Mouse (Mus musculus) forebrain, embryonic 10.5 days (tissue): ENCODE results near the gene Wdr47. TPM values are rescaled to one million over a fixed set of nuclear protein-coding genes. Genes with fewer than 3 reads are reported as not detected.
A peak's percentile ranks its signal among the peaks of the same experiment; 100 is the strongest.
"Not testable (repeated sequence)": the region's sequence is repeated elsewhere in the genome, so short reads cannot be mapped to it uniquely, and the experiment has no call there.

Source experiments
- DNase-seq: peaks from one replicate; pipeline ENCODE4 v3.0.0-alpha.2; 2017; ENCODE audit warnings: low spot score; ENCODE audit errors: extremely low spot score
- H3K27ac ChIP-seq: fragments of 300-500 bp; sonication (generic); 2 replicates; pipeline ENCODE4 v1.5.1; 2016; ENCODE audit warnings: mild to moderate bottlenecking
- H3K27me3 ChIP-seq: fragments of 300-500 bp; sonication (generic); 2 replicates; pipeline ENCODE4 v1.6.1; 2016; ENCODE audit warnings: mild to moderate bottlenecking; ENCODE audit not compliant: poor library complexity, severe bottlenecking
- H3K36me3 ChIP-seq: fragments of 300-500 bp; sonication (generic); replicated peaks from 2 replicates; pipeline ENCODE4 v1.6.1; 2016; ENCODE audit warnings: mild to moderate bottlenecking, moderate library complexity
- H3K4me1 ChIP-seq: fragments of 300-500 bp; sonication (generic); 2 replicates; pipeline ENCODE4 v1.6.1; 2016
- H3K4me3 ChIP-seq: fragments of 300-500 bp; sonication (generic); 2 replicates; pipeline ENCODE4 v1.5.1; 2016; ENCODE audit warnings: mild to moderate bottlenecking, moderate library complexity
- H3K9me3 ChIP-seq: fragments of 300-500 bp; sonication (generic); 2 replicates; pipeline ENCODE4 v1.6.1; 2016; ENCODE audit warnings: mild to moderate bottlenecking, moderate library complexity
- WGBS: fragments of 180-500 bp; shearing (Covaris S2); methylation state at CpG from one replicate; pipeline ENCODE4 v1.1.7; 2016; 5-methylcytosine and 5-hydroxymethylcytosine counted together
- polyA plus RNA-seq: library from polyadenylated mRNA; unstranded; fragments of >200 nt; fragmentation: Nextera tagmentation; extraction: Ambion mirVana; gene quantifications from 2 replicates; pipeline ENCODE4 v1.2.1, GENCODE M21; 2016

The Wdr47 gene
- polyA plus RNA-seq, 1 experiment from 2014 or later: 14.9 TPM

DNA sequence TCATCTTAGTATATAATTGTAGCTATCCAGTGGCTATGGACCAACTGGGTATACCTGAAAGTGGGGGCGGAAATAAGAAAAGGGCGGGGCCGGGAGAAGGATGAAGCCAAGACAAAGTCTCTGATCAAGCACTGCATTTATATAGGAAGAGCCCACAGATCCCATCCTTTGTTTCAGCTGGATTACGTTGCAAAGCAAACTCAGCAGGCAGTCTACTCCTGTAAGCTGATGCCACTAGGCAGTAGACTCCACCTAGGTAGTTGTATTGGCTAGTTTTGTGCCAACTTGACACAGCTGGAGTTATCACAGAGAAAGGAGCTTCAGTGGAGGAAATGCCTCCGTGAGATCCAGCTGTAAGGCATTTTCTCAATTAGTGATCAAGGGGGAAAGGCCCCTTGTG lies 56.6 kb downstream of the Wdr47 start:
- Histone ChIP-seq H3K4me1 (peaks cover 14% of the 10 kb centered on the region), H3K36me3 (peaks cover 23% of the 10 kb centered on the region)
- 31% methylated on average over 5 of the region's 5 CpGs for WGBS
- not testable (repeated sequence) for H3K9me3 ChIP-seq, DNase-seq, H3K27me3 ChIP-seq, H3K4me3 ChIP-seq, H3K27ac ChIP-seq

DNA sequence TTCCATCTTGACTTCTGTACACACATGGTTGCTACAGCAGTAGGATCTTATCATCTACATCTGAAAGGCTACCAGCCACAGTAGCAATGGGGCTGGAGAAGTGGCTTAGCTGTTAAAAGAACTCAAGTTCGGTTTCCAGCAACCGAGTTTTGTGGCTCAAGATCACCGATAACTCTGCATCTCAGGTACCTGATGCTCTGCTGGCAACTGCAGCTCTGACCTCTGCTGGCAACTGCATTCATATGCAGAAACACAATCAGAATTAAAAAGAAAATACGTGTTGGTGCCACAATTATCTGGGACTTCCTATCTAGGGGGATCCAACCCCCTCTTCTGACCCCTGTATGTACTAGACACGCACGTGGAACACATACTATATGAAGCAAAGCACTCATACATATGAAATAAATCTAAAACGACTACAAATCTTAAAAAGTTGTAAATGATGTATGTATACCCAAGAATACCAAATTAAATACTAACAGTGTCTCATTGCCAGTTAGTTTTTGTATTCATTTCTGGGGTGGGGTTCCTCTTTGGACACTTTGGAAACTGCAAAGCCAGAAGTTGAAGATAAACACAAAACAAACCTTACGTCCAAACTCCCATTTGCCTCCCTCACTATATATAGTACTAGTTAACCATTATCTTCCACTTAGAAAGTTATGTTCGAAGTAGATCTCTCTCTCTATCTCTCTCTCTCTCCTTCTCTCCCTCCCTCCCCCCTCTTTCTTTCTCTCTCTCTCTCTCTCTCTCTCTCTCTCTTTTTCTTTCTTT lies 62.0 kb downstream of the Wdr47 start:
- Histone ChIP-seq H3K4me3 (peak overlapping the region; percentile 92), H3K36me3 (peaks cover 5% of the 10 kb centered on the region), H3K9me3 (no peaks in the 10 kb centered on the region), H3K27me3 (no peaks in the 10 kb centered on the region), H3K4me1 (peaks cover 20% of the 10 kb centered on the region), H3K27ac (peak overlapping the region; percentile 96)
- DNase-seq: no peak
- WGBS: 32% methylated on average over 9 of the region's 9 CpGs

DNA sequence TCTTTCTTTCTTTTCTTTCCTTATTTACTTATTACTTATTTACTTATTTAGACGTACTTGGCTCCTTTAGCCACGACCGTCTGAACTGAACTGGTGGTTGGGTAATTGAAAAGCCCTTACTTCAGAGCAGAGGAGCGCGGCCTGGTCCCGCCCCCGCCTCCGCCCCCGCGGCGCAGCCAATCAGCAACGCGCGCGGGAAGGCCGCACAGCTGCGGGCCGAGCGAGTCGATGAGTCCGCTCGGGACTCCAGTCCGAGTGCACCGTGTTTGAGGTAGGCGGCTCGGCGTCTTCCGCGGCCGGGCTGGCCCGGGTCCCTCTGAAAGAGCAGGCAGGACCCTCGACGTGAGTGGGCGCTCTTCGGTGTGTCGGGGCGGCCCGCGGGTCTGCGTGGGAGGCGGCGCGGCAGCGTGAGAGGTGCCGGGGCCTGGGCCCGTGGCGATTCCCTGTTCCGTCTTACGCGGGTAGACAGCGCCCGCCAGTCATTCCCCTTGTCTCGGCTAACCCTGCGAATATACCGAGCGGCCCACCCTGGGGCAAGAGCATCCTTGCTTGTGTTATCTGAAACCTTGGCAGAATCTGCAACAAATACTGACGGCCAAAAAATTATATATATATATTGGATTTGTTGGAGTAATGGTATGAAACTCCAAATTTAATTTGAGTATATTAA lies 62.8 kb downstream of the Wdr47 start, which contains the start of gene Clcc1:
Gene Clcc1 (plus strand): TSS at position 204 of the 670 bp plus-strand sequence.
- under 1% methylated on average over 57 of the region's 57 CpGs for WGBS
- peak; percentile 94 for DNase-seq
- H3K27ac ChIP-seq: peak within 1 kb of the TSS; percentile 96

DNA sequence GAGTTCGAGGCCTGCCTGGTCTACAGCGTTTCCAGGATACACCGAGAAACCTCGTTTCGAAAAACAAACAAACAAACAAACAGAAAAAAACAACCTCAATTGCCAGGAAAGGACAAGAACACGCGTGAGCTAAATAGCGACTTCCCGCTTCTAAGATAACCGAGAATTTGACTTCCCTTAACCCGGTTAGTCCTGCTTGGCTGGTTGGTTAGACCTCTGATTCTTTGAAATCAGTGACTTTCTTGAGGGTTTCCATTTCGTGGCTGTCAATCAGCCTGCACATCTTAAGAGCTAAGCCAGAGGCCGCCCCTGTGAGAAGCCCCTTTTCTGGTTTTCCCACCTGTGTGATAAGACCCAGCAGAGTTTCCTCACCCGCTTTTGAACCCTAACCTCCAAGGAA lies 63.5 kb downstream of the Wdr47 start:
- Histone ChIP-seq H3K9me3 (no peaks in the 10 kb centered on the region), H3K4me3 (peak overlapping the region; percentile 92), H3K4me1 (peaks cover 20% of the 10 kb centered on the region), H3K27me3 (no peaks in the 10 kb centered on the region), H3K36me3 (peaks cover 19% of the 10 kb centered on the region), H3K27ac (peak overlapping the region; percentile 96)
- DNase-seq: peak; percentile 17
- WGBS: 29% methylated on average over 14 of the region's 14 CpGs

More for the DNA sequence above, 62.8 kb downstream of the Wdr47 start, which contains the start of gene Clcc1:
- Histone ChIP-seq H3K4me3 (peak within 1 kb of the TSS; percentile 92), H3K27me3 (no peaks in the 10 kb centered on the region), H3K36me3 (peaks cover 13% of the 10 kb centered on the region), H3K9me3 (no peaks in the 10 kb centered on the region), H3K4me1 (peaks cover 20% of the 10 kb centered on the region)

DNA sequence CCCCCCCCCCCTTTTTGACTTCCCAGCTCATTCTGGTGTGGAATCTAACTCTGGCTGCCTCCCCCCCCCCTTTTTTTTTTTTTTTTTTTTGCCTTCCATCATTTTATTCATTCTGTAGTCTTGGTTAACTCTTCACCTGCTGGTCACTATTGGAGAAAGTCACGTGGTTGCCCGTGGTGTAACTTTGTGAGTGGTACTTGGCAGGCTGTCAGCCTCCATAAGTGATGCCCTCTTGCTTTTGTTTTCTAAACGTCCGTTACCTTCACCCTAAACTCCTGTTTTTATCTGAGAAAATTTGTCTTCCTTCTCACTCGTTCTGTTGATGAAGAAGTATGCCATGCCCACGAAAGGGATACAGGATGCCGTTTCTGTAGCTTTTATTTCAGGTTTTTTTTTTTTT lies 64.4 kb downstream of the Wdr47 start:
- DNase-seq: no peak
- no peaks in the 10 kb centered on the region for H3K9me3 ChIP-seq
- peak overlapping the region; percentile 92; the same call in 1 of the 2 replicates for H3K4me3 ChIP-seq
- peaks cover 26% of the 10 kb centered on the region for H3K36me3 ChIP-seq
- no peak overlapping the region for H3K27ac ChIP-seq
- peaks cover 20% of the 10 kb centered on the region for H3K4me1 ChIP-seq
- 88% methylated on average over 7 of the region's 7 CpGs for WGBS
- H3K27me3 ChIP-seq: no peaks in the 10 kb centered on the region

DNA sequence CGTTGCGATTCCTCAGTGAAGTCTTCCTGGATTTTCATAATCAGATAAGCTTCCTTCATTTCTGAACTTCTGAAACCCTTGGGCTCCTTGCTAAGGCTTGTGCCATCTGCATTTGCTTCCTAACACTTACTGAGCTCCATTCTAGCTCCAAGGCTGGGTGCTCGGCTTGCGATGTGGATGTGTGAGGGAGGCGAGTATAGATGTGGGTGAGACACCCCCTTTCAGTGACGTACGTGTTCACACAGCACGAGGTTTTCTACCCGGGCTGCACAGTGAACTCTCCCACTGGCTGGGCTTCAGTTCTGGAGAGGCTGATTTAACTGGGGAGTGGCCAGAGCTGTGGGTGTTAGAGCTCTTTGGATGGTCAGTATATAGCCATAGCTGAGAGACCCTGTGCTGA lies 67.5 kb downstream of the Wdr47 start:
- H3K9me3 ChIP-seq: no peaks in the 10 kb centered on the region
- 96% methylated on average over 9 of the region's 9 CpGs for WGBS
- H3K36me3 ChIP-seq: peaks cover 57% of the 10 kb centered on the region
- no peaks in the 10 kb centered on the region for H3K27me3 ChIP-seq
- no peak overlapping the region for H3K4me3 ChIP-seq
- DNase-seq: no peak
- H3K27ac ChIP-seq: no peak overlapping the region
- H3K4me1 ChIP-seq: peaks cover 11% of the 10 kb centered on the region

DNA sequence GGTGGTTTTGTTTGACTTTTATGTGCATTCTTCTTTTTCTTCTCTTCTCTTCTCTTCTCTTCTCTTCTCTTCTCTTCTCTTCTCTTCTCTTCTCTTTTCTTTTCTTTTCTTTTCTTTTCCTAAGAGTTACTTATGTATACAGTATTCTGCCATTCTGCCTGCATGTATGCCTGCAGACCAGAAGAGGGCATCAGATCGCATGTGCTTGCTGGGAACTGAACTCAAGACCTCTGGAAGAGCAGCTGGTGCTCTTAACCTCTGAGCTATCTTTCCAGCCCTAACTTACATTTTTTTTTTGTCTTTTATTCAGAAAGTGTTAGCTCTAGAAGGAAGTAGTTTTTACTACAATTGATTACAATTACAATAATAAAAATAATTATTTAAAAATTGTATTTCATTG lies 69.9 kb downstream of the Wdr47 start:
- no peaks in the 10 kb centered on the region for H3K9me3 ChIP-seq
- no peak overlapping the region for H3K4me3 ChIP-seq
- no peak overlapping the region for H3K27ac ChIP-seq
- peaks cover 80% of the 10 kb centered on the region for H3K36me3 ChIP-seq
- H3K27me3 ChIP-seq: no peaks in the 10 kb centered on the region
- no peak for DNase-seq
- H3K4me1 ChIP-seq: no peaks in the 10 kb centered on the region
- 76% methylated on average over 1 of the region's 1 CpGs for WGBS

DNA sequence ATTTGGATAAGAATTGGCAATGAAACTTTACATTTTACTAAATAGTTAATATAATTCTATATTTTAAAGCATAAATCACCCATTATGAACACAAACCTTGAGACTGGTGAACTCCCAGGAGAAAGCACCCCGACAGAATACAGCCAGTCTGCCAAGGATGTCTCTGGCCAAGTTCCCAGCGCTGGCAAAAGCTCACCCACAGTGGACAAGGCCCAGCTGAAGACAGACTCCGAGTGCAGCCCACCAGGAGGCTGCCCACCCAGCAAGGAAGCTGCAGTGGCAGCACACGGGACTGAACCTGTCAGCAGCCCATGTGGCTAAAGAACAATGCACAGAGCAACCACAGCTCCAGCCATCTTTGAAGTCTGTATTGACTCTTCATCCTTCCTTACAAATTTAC lies 85.5 kb downstream of the Wdr47 start:
- no peaks in the 10 kb centered on the region for H3K27me3 ChIP-seq
- 83% methylated on average over 4 of the region's 4 CpGs for WGBS
- H3K36me3 ChIP-seq: peaks cover 99% of the 10 kb centered on the region
- DNase-seq: no peak
- H3K4me3 ChIP-seq: no peak overlapping the region
- H3K27ac ChIP-seq: no peak overlapping the region
- H3K4me1 ChIP-seq: no peaks in the 10 kb centered on the region
- no peaks in the 10 kb centered on the region for H3K9me3 ChIP-seq

DNA sequence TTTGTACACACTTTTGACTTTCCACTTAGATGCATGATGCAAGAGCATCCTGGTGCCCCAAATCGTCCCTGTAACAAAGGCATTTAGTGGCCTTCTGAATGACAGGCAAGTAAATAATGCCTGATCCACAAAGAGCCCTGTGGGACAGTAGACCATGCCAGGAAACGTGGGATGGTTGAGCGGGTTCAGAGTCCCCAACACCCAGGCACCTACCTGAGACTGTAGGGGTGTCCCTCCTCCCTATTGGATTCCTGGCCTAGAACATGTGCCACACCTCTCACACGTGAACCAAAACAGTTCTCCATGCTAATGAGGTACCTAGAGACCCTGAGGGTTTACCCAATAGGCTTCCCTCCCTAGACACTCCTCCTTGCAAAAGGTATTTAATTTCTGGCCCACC lies 89.9 kb downstream of the Wdr47 start:
- H3K27ac ChIP-seq: no peak overlapping the region
- no peak for DNase-seq
- H3K9me3 ChIP-seq: no peaks in the 10 kb centered on the region
- WGBS: 90% methylated on average over 4 of the region's 4 CpGs
- no peak overlapping the region for H3K4me3 ChIP-seq
- no peaks in the 10 kb centered on the region for H3K4me1 ChIP-seq
- no peaks in the 10 kb centered on the region for H3K27me3 ChIP-seq
- peaks cover 99% of the 10 kb centered on the region for H3K36me3 ChIP-seq

DNA sequence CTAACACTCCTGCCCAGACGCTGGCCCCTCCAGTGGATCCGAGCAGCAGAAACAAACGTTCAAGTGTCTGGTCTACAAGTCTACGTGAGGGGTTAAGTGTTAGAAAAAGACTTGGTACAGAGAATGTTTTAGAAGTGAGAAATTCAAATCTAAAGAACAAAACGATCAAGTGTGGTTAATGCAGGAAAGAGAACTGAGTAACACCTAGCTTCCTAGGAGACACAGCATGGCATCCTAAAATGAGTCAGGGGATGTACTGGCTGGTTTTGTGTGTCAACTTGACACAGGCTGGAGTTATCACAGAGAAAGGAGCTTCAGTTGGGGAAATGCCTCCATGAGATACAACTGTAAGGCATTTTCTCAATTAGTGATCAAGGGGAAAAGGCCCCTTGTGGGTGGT lies 92.5 kb downstream of the Wdr47 start:
- H3K4me1 ChIP-seq, H3K4me3 ChIP-seq, H3K9me3 ChIP-seq, H3K27me3 ChIP-seq, H3K27ac ChIP-seq, DNase-seq: not testable (repeated sequence)
- peaks cover 99% of the 10 kb centered on the region for H3K36me3 ChIP-seq
- 91% methylated on average over 5 of the region's 5 CpGs for WGBS

DNA sequence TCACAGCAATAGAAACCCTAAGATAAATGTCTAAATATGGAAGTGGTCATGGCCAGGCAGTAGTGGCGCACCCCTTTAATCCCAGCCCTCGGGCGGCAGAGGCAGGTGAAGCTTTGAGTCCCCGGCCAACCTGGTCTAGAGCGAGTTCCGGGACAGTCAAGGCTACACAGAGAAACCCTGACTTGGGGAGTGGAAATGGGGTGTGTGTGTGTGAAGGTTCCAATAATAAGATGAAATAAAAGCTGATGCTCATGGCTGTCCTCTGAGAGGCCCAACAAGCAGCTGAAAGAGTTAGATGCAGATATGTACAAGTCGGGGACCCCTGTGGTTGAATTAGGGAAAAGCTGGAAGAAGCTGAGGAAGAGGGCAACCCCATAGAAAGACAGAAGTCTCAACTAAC lies 94.6 kb downstream of the Wdr47 start:
- peaks cover 97% of the 10 kb centered on the region for H3K36me3 ChIP-seq
- DNase-seq: no peak

DNA sequence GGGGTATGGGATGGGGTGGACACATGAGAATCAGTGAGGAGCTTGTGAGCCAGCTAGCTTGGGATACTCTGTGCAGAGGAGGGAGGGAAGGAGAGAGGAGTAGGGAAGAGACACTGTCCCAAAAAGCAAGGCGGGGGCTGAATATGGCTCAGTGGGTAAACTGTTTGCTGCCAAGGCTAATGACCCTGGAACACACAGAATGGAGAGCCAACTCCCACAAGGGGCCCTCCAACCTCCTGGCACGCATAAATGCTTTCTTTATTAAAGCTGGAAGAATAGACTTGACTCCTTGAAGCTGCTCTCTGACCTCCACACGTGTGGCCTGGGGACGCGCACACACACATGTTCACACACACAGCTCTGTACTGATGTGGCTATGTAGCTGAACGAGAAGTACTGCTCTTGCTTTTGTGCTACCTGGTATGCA lies 97.9 kb downstream of the Wdr47 start:
- Histone ChIP-seq H3K4me3 (no peak overlapping the region), H3K36me3 (peaks cover 80% of the 10 kb centered on the region), H3K27me3 (no peaks in the 10 kb centered on the region), H3K27ac (no peak overlapping the region), H3K9me3 (no peaks in the 10 kb centered on the region), H3K4me1 (no peaks in the 10 kb centered on the region)
- WGBS: 87% methylated on average over 6 of the region's 6 CpGs
- DNase-seq: no peak

More for the DNA sequence above, 94.6 kb downstream of the Wdr47 start:
- H3K4me3 ChIP-seq: no peak overlapping the region
- no peak overlapping the region for H3K27ac ChIP-seq
- 99% methylated on average over 7 of the region's 7 CpGs for WGBS
- H3K27me3 ChIP-seq: no peaks in the 10 kb centered on the region
- no peaks in the 10 kb centered on the region for H3K4me1 ChIP-seq
- no peaks in the 10 kb centered on the region for H3K9me3 ChIP-seq

DNA sequence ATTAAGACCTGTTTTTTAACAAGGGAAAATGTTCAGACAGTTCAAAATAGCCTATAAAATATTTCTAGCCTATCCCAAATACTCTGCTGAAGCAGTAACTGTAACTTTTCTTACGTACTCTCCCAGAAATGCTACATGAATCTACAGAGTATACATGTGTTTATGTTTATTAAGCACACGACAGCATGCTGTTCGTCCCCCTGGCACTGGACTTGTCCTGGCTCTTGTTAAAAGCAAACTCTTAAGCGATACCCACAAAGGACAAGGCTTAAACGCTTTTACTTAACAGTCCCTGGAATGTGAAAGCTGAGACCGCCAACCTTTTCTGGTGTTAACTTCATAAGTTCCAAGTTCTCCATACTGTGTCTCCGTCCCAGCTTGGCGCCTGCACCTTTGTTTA lies 98.4 kb downstream of the Wdr47 start:
- Histone ChIP-seq H3K4me1 (no peaks in the 10 kb centered on the region), H3K4me3 (no peak overlapping the region), H3K27ac (no peak overlapping the region), H3K9me3 (no peaks in the 10 kb centered on the region), H3K36me3 (peaks cover 80% of the 10 kb centered on the region), H3K27me3 (no peaks in the 10 kb centered on the region)
- WGBS: 88% methylated on average over 8 of the region's 8 CpGs
- no peak for DNase-seq
